Mouse (Mus musculus) megakaryocyte, embryonic 14.5 days (primary cell): ENCODE measurements around the gene 4933415A04Rik.

Source experiments
- FLI1 ChIP-seq: IDR thresholded peaks from 2 replicates; pipeline ENCODE4 v1.6.1; 2012; ENCODE audit warnings: low read length, inconsistent platforms, mixed read lengths
- GATA1 ChIP-seq: IDR thresholded peaks from 3 replicates; pipeline ENCODE4 v1.6.1; 2012; ENCODE audit warnings: mixed read lengths, low read length, inconsistent platforms, borderline replicate concordance

DNA sequence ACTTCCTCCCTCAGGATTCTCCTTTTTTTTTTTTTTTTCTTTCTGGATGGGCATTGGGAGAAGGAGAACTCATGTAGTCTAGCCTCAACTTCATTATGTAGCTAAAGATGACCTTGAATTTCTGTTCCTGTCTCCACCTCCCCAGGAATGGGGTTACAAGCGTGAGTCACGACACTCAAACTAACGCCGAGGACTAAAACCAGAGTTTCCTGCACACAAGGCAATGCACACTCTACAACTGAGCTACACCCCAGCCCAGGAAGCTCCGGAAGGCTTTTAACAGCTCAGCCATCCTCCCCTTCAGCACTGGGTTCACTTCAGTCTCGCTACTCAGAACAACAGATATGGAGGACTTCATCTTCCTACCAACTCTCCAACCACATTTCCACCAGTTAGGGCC lies 18.1 kb downstream of the 4933415A04Rik start:
- no peak for TF ChIP-seq GATA1
- TF ChIP-seq FLI1: no peak
